Mouse (Mus musculus) heart, embryonic 16.5 days (tissue): ENCODE measurements at regions not wholly inside any gene's neighbourhood (a gene's known extent, or its start where the extent isn't known, plus 50 kb on each side); places are given as distances from the start of the nearest gene placed in this dataset.
A peak's percentile ranks its signal among the peaks of the same experiment; 100 is the strongest.

Experiments
- ATAC-seq: fragments of 200-750 bp; cut with Nextera tagmentation; replicated peaks from 2 replicates; pipeline ENCODE4 v1.8.0; 2017; ENCODE audit warnings: moderate number of reproducible peaks; ENCODE audit not compliant: insufficient read depth, low FRiP score; ENCODE audit errors: extremely low read depth
- H3K27ac ChIP-seq: fragments of 300-500 bp; sonication (generic); 2 replicates; pipeline ENCODE4 v1.5.1; 2014; ENCODE audit warnings: mild to moderate bottlenecking, low read length, control low read depth, moderate library complexity
- H3K27me3 ChIP-seq: fragments of 300-500 bp; sonication (generic); 2 replicates; pipeline ENCODE4 v1.6.1; 2014; ENCODE audit warnings: low read length, mixed read lengths; ENCODE audit not compliant: control insufficient read depth, insufficient read depth
- H3K36me3 ChIP-seq: fragments of 300-500 bp; sonication (generic); 2 replicates; pipeline ENCODE4 v1.6.1; 2014; ENCODE audit not compliant: control insufficient read depth, insufficient read depth
- H3K4me1 ChIP-seq: fragments of 300-500 bp; sonication (generic); 2 replicates; pipeline ENCODE4 v1.6.1; 2014; ENCODE audit warnings: low read length, mixed read lengths; ENCODE audit not compliant: control insufficient read depth, insufficient read depth
- H3K4me2 ChIP-seq: fragments of 300-500 bp; sonication (generic); 2 replicates; pipeline ENCODE4 v1.6.1; 2014; ENCODE audit warnings: low read depth, mild to moderate bottlenecking, control low read depth, low read length
- H3K4me3 ChIP-seq: fragments of 300-500 bp; sonication (generic); 2 replicates; pipeline ENCODE4 v1.5.1; 2014; ENCODE audit warnings: mild to moderate bottlenecking, control low read depth, low read length
- H3K9ac ChIP-seq: fragments of 300-500 bp; sonication (generic); 2 replicates; pipeline ENCODE4 v1.6.1; 2014; ENCODE audit warnings: low read length, control low read depth
- H3K9me3 ChIP-seq: fragments of 300-500 bp; sonication (generic); replicated peaks from 2 replicates; pipeline ENCODE4 v1.6.1; 2016; ENCODE audit warnings: low read length; ENCODE audit not compliant: control insufficient read depth
- WGBS: fragments of 180-500 bp; shearing (Covaris S2); extraction: QIAGEN DNeasy Blood & Tissue Kit; methylation state at CpG from one replicate; pipeline ENCODE4 v1.1.7; 2014; 5-methylcytosine and 5-hydroxymethylcytosine counted together

DNA sequence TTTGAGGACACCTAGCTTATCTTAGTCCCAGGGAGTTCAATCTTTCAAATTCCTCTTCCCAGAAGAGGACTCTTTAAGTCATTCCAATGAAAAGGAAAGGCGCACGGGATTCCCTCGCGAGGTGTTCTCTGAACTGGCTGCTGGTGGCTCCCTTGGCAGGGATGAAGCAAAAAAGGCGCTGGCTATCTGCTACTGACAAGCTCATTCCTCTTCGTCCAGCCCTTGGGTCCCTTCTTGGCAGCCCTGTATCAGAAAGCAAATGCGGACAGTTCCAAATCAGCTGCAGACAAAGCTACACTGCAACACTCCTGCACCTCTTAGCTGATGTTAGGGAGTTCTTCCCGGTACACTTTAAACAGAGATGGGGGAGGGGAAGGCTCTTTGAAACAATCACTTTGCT lies 155.4 kb downstream of the Ifng start:
- 24% methylated on average over 8 of the region's 8 CpGs for WGBS

DNA sequence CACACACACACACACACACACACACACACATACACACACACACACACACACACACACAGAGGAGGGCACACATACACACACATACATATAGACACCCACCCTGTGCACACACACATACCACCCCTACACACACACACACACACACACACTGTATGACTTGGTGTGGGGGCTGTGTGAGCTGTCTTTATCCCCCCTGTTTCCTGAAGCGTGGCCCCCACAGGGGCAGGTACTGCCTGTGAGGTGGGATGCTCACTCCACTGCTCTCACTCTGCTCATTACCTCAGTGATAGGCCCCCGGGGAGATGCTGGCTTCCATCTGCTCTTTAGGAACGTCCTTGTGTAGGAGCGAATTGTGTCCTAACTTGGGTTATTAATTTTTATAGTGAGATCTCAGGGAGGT lies 157.7 kb downstream of the Ifng start:
- 89% methylated on average over 4 of the region's 4 CpGs for WGBS
- no peaks in the 10 kb centered on the region for H3K9me3 ChIP-seq
- H3K27ac ChIP-seq = no peak overlapping the region
- H3K27me3 ChIP-seq = 0 out of 2 replicates have a peak, but pooled peaks cover under 1% of the 10 kb centered on the region
- H3K4me1 ChIP-seq = peaks cover 7% of the 10 kb centered on the region
- H3K9ac ChIP-seq = no peak overlapping the region
- H3K4me2 ChIP-seq = no peak overlapping the region
- no peak overlapping the region for H3K4me3 ChIP-seq
- no peaks in the 10 kb centered on the region for H3K36me3 ChIP-seq
- ATAC-seq = no peak

More for the DNA sequence above, 155.4 kb downstream of the Ifng start:
- no peak overlapping the region for H3K27ac ChIP-seq
- H3K9ac ChIP-seq = no peak overlapping the region
- no peak; the same call in 1 of the 2 replicates for ATAC-seq
- H3K27me3 ChIP-seq = 0 out of 2 replicates have a peak, but pooled peaks cover 2% of the 10 kb centered on the region
- peaks cover 7% of the 10 kb centered on the region for H3K4me1 ChIP-seq
- no peak overlapping the region for H3K4me3 ChIP-seq
- no peaks in the 10 kb centered on the region for H3K9me3 ChIP-seq
- H3K4me2 ChIP-seq = peak overlapping the region; percentile 9
- no peaks in the 10 kb centered on the region for H3K36me3 ChIP-seq

DNA sequence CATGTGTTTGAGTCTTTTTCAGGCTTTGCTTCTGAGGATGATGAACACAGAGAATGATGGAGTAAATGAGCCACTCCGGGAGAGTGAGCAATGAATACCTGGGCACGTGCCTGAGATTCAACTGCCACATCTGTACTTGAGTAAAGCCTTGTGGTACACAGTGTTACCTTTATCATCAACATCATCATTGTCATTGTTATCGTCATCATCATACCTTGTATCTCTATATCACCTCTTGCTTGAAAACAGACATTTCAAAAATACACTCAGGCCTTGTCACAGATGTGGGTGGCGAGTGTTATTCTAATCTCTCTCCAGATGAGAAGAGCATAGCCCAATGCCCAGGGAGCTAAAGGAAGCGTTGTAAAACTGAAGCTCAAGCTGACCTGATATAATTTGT lies 158.4 kb downstream of the Ifng start:
- 78% methylated on average over 5 of the region's 5 CpGs for WGBS

DNA sequence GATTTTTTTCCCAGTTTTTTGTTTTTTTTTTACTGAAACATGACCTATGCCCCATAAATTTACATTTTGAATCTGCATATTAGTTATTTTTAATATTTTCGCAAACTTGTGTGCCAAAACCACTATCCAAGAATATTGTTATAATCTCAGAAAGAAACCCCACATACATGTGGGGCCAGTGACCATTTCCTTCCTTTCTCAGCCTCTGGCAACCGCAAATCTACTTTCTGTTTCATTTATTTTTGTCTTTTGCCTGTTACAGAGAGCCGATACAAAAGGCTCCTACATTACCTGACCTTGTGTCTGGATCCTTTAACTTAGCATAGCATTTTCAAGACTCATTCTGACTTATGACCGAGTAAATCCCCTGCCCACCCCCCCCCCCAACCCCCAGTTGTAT lies 158.8 kb downstream of the Ifng start:
- Histone ChIP-seq H3K4me2 (no peak overlapping the region), H3K9me3 (no peaks in the 10 kb centered on the region), H3K27ac (no peak overlapping the region), H3K4me3 (no peak overlapping the region), H3K9ac (no peak overlapping the region), H3K36me3 (no peaks in the 10 kb centered on the region), H3K27me3 (no peaks in the 10 kb centered on the region), H3K4me1 (peaks cover 9% of the 10 kb centered on the region)
- ATAC-seq = no peak
- 78% methylated on average over 4 of the region's 4 CpGs for WGBS

More for the DNA sequence above, 158.4 kb downstream of the Ifng start:
- H3K4me3 ChIP-seq = no peak overlapping the region
- ATAC-seq = no peak
- H3K27me3 ChIP-seq = no peaks in the 10 kb centered on the region
- H3K36me3 ChIP-seq = no peaks in the 10 kb centered on the region
- H3K27ac ChIP-seq = no peak overlapping the region
- no peak overlapping the region for H3K4me2 ChIP-seq
- peaks cover 9% of the 10 kb centered on the region for H3K4me1 ChIP-seq
- H3K9ac ChIP-seq = no peak overlapping the region
- no peaks in the 10 kb centered on the region for H3K9me3 ChIP-seq

DNA sequence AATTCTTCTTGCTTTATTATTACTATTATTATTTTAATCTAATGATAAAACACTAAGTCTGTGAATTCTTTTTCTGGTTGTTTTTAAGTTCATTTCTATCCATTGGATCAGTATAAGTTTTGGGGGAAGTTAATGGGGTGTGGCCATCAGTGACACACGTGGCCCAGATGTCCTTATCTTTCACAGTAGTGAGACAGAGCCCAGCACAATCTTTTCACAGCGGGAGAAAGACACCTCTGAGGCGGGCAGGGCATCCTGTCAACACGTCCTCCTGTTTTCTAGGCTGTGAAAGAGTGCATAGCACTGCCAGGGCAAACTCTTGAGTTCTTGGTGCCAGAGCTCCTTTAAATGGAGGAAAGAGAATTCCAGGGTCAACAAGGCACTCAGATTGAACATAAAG lies 162.1 kb downstream of the Ifng start:
- no peaks in the 10 kb centered on the region for H3K27me3 ChIP-seq
- no peak; the same call in 1 of the 2 replicates for ATAC-seq
- no peak overlapping the region for H3K9ac ChIP-seq
- no peak overlapping the region for H3K4me2 ChIP-seq
- peaks cover 2% of the 10 kb centered on the region; the same call in 1 of the 2 replicates for H3K4me1 ChIP-seq
- H3K4me3 ChIP-seq = no peak overlapping the region
- no peaks in the 10 kb centered on the region for H3K36me3 ChIP-seq
- H3K9me3 ChIP-seq = no peaks in the 10 kb centered on the region
- 14% methylated on average over 4 of the region's 4 CpGs for WGBS
- no peak overlapping the region for H3K27ac ChIP-seq

DNA sequence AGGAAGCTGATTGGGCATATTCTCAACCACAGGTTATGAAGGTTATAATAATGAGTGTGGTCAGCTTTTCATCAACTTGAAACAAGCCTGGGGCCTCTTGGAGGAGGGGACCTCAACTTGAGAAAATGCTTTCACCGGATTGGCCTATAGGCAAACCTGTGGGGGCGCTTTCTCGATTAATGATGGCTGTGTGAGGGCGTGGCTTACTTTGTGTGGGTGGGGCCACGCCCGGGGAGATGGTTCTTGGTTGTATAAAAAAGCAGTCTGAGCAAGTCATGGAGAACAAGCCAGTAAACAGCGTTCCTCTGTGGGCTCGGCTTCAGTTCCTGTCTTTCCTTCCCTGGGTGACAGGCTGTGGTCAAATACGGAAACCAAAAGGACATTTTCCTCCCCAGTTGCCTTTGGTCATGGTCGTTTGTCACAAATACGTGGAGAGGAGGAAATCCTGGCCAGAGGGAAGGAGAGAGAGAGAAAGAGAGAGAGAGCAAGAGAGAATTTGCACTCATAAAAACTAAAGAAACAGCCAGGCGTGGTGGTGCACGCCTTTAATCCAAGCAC lies 163.1 kb downstream of the Ifng start:
- Histone ChIP-seq H3K4me1 (peaks cover 2% of the 10 kb centered on the region; the same call in 1 of the 2 replicates), H3K9ac (no peak overlapping the region), H3K36me3 (no peaks in the 10 kb centered on the region), H3K27ac (no peak overlapping the region), H3K9me3 (no peaks in the 10 kb centered on the region), H3K27me3 (no peaks in the 10 kb centered on the region), H3K4me2 (no peak overlapping the region), H3K4me3 (no peak overlapping the region)
- no peak for ATAC-seq
- 85% methylated on average over 13 of the region's 13 CpGs for WGBS

DNA sequence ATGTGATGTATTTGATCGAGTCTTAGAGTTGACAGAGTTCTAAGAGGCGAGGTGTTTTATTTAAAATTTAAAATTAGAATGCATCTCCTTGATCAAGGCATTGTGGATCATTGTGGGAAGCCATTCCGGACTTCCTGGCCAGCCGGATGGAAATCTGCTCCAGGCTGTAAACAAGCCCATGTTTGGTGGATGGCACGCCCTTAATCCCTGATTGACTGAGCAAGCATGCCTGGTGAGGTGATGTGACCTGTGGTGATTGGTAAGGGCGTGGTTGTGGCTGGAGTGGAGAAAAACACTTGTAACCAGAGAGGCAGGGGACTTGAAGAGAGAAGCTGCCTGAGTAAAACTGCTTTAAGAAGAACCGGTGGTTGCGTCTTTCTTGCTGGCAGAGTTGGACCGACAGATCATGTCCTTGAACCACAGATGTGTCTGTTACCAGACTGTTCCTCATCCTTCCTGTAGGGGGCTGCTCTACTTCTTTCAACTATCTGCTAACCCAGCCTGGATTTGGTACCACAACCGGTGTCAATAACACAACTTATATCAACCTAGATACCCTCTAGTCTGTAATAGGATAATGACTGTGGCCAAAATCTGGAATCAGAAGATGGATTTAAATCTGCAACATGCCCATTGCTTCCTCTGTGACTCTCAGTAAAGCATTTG lies 164.4 kb downstream of the Ifng start:
- Histone ChIP-seq H3K4me1 (peaks cover 2% of the 10 kb centered on the region; the same call in 1 of the 2 replicates), H3K9ac (no peak overlapping the region), H3K27ac (no peak overlapping the region), H3K9me3 (no peaks in the 10 kb centered on the region), H3K27me3 (no peaks in the 10 kb centered on the region), H3K36me3 (no peaks in the 10 kb centered on the region), H3K4me2 (no peak overlapping the region), H3K4me3 (no peak overlapping the region)
- WGBS = 87% methylated on average over 10 of the region's 10 CpGs
- no peak for ATAC-seq

DNA sequence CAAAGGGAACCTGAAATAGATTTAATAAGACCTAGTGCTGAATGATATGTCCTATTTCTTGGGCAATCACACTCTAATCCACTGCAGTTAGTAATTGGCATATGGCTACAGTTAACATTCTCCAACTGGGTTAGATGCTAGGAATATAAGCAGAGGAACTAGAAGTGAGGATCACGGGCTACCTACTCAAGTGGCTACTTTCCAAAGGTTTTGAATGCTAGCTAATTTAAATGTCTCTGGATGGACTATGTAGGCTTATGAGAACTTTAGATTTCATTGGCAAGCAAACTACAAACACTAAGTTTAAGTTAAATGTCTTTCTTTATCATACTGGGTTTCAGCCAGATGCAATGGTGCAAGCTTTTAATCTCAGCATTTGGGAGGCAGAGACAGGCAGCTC lies 166.6 kb downstream of the Ifng start:
- no peaks in the 10 kb centered on the region for H3K27me3 ChIP-seq
- no peak overlapping the region for H3K27ac ChIP-seq
- no peak overlapping the region for H3K9ac ChIP-seq
- WGBS = 84% methylated on average over 1 of the region's 1 CpGs
- no peaks in the 10 kb centered on the region for H3K9me3 ChIP-seq
- peaks cover 2% of the 10 kb centered on the region; the same call in 1 of the 2 replicates for H3K4me1 ChIP-seq
- no peak for ATAC-seq
- no peaks in the 10 kb centered on the region for H3K36me3 ChIP-seq
- H3K4me3 ChIP-seq = no peak overlapping the region
- no peak overlapping the region for H3K4me2 ChIP-seq

DNA sequence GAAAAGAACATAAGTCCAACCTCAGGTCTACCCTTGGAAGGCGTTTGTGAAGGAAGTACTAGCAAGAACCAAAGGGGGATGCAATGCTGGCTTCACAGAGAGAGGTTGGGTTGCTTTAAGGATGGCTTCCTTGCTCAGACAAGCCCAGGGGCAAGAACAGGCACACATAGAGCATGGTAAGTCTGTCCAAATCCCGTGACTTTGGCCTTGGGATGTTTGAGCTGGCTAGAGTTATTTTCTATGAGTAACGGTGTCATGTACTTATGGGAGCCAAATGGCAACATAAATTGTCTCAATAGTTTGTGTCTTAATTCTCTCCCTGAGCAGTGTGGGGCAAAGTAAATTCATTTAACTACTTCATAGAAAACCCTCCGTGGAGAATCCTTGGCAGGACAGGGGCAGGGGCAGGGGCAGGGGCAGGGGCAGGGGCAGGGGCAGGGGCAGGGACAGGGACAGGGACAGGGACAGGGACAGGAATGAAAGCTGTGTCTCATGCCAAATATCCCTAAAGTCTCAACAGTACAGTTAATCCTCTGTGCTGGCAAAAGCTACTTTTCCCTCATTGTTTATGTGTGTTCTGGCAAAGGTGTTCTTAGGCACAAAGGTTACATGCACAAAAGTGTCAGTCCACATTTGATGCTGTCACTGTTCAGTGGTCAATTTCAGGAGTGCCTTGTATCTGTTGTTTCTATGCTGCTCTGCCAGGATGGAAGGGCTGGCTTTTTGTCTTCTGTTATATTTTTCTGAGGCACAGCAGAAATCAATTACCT lies 167.7 kb downstream of the Ifng start:
- 68% methylated on average over 4 of the region's 4 CpGs for WGBS
- no peak overlapping the region for H3K27ac ChIP-seq
- ATAC-seq = no peak

More for the DNA sequence above, 167.7 kb downstream of the Ifng start:
- H3K27me3 ChIP-seq = no peaks in the 10 kb centered on the region
- no peak overlapping the region for H3K9ac ChIP-seq
- peaks cover 1% of the 10 kb centered on the region; the same call in 1 of the 2 replicates for H3K4me1 ChIP-seq
- no peak overlapping the region for H3K4me2 ChIP-seq
- H3K4me3 ChIP-seq = no peak overlapping the region
- H3K36me3 ChIP-seq = no peaks in the 10 kb centered on the region
- no peaks in the 10 kb centered on the region for H3K9me3 ChIP-seq
